In the genomic region with DNA sequence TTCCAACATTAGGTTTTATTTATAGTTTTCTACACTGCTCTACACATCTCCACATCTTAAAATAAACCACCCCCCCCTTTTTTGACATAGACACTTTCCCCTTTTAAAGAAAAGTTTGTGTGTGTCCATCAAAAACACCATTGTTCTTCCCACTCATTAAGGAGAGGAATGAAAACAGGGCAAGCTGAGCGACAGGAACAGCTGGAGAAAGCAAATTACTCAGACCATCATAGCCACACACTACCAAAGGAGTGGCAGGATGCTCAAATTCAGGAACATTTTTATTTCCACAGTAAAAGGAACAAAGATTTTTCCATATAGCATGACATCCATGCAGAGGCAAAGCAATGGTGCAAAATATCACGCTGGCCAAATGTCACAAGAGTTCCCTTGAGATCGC, we compare ENCODE assay signal across 26 mouse cellular contexts.
"Had no signal": no experiment of that assay in that cellular context is flagged by ENCODE, and none has a peak within 500 bp of the region (broad histone marks: within the 10 kb centered on the region; RNA-seq: fewer than 3 reads in every experiment).

No protein-coding gene starts in this region.

- H3K27ac ChIP-seq: heart, adult 2 months; heart, embryonic 13.5 days; heart, embryonic 15.5 days; hindbrain, embryonic 10.5 days; hindbrain, embryonic 12.5 days; hindbrain, embryonic 14.5 days; intestine, embryonic 15.5 days; layer of hippocampus, adult 2 months; left cerebral cortex, adult 2 months; limb, embryonic 10.5 days; limb, embryonic 12.5 days; liver, embryonic 13.5 days; liver, embryonic 15.5 days had no signal

- H3K9me3 ChIP-seq: heart, embryonic 13.5 days; heart, embryonic 15.5 days; hindbrain, embryonic 10.5 days; hindbrain, embryonic 12.5 days; intestine, embryonic 15.5 days; limb, embryonic 10.5 days; limb, embryonic 12.5 days; liver, embryonic 13.5 days; liver, embryonic 15.5 days had no signal

- DNase-seq: gastrocnemius, postnatal 25 days; heart, adult 2 months; heart, postnatal 4 days; kidney, adult 18-20 months; kidney, adult 8-10 months; kidney, postnatal 10 days; kidney, postnatal 25 days; kidney, postnatal 4 days; liver; liver, embryonic 13.5 days had no signal

- H3K27me3 ChIP-seq: heart, embryonic 13.5 days; heart, embryonic 15.5 days; hindbrain, embryonic 12.5 days; intestine, embryonic 15.5 days; limb, embryonic 12.5 days; liver, embryonic 13.5 days; liver, embryonic 15.5 days had no signal

- H3K36me3 ChIP-seq: heart, embryonic 15.5 days; hindbrain, embryonic 12.5 days; intestine, embryonic 15.5 days; limb, embryonic 10.5 days; liver, embryonic 13.5 days; liver, embryonic 15.5 days had no signal

- H3K4me2 ChIP-seq: heart, embryonic 11.5 days; heart, embryonic 13.5 days; heart, embryonic 15.5 days; hindbrain, embryonic 12.5 days; hindbrain, embryonic 14.5 days; intestine, embryonic 15.5 days; limb, embryonic 12.5 days; liver, embryonic 11.5 days; liver, embryonic 13.5 days; liver, embryonic 15.5 days had no signal

- H3K4me3 ChIP-seq: heart, adult 2 months; heart, embryonic 13.5 days; heart, embryonic 15.5 days; hindbrain, embryonic 10.5 days; hindbrain, embryonic 12.5 days; intestine, embryonic 15.5 days; layer of hippocampus, adult 2 months; left cerebral cortex, adult 2 months; limb, embryonic 10.5 days; limb, embryonic 12.5 days; liver, embryonic 13.5 days; liver, embryonic 15.5 days had no signal

- H3K4me1 ChIP-seq: heart, embryonic 13.5 days; heart, embryonic 15.5 days; intestine, embryonic 15.5 days; limb, embryonic 10.5 days; limb, embryonic 12.5 days; liver, embryonic 13.5 days; liver, embryonic 15.5 days had no signal

- ATAC-seq: hindbrain, embryonic 16.5 days; inflammation-experienced regulatory T-cells, adult 6 months; intestine, embryonic 15.5 days; intestine, postnatal 0 days had no signal

- H3K9ac ChIP-seq: heart, embryonic 13.5 days; heart, embryonic 15.5 days; hindbrain, embryonic 12.5 days; hindbrain, embryonic 14.5 days; intestine, embryonic 15.5 days; limb, embryonic 12.5 days; liver, embryonic 13.5 days; liver, embryonic 15.5 days had no signal
